In the genomic region with DNA sequence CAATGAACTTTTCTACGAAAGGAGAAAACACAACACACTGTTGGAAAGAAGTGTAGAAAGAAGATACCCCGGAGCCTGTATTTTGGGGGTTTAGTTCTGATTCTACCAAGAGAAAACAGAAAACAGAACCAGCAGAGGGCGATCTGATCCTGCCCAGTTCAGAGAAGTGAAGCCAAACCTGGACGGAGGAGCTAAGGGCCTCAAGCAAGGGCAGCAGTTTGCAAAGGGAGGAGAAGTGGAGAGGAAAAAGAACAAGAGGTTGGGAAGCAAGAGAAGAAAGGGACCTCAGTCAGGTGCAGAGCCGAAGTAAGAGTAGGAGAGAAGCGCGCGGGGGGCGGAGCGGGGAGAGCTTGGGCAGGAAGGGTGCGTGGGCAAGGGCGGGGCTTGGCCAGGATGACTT, we compare ENCODE assay signal across 8 mouse cellular contexts. TPM values are rescaled to one million over a fixed set of nuclear protein-coding genes. Genes with fewer than 3 reads are reported as not detected.
A peak's percentile ranks its signal among the peaks of the same experiment; 100 is the strongest.
DNase-seq lines count a peak whose midpoint lies in the region; ATAC-seq and TF ChIP-seq lines count a peak whose summit lies in the region.

No protein-coding gene starts in this region.

- peak overlapping the region; percentile 61 for H3K4me2 ChIP-seq in heart, embryonic 16.5 days (ENCODE audit: low read depth, low read length)
- H3K4me2 ChIP-seq in midbrain, embryonic 14.5 days (ENCODE audit: low read length) = peak overlapping the region; percentile 10; the same call in 1 of the 2 replicates

- no peak overlapping the region for H3K27ac ChIP-seq in heart, embryonic 16.5 days (ENCODE audit: low read length)
- no peak overlapping the region for H3K27ac ChIP-seq in midbrain, embryonic 14.5 days (replicated peaks; ENCODE audit: low read depth, low read length)

- H3K4me3 ChIP-seq in erythroblast, embryonic 14.5 days (replicated peaks) = peak overlapping the region; percentile 50
- H3K4me3 ChIP-seq in heart, embryonic 16.5 days (ENCODE audit: low read length) = peak overlapping the region; percentile 40
- H3K4me3 ChIP-seq in midbrain, embryonic 14.5 days (replicated peaks; ENCODE audit: low read depth, low read length) = no peak overlapping the region

- peaks cover 2% of the 10 kb centered on the region; the same call in 1 of the 2 replicates for H3K4me1 ChIP-seq in erythroblast, embryonic 14.5 days (ENCODE audit: control insufficient read depth)
- H3K4me1 ChIP-seq in heart, embryonic 16.5 days (ENCODE audit: control insufficient read depth, insufficient read depth, low read length) = no peaks in the 10 kb centered on the region
- H3K4me1 ChIP-seq in midbrain, embryonic 14.5 days (ENCODE audit: control insufficient read depth, insufficient read depth, low read length) = no peaks in the 10 kb centered on the region

- 0 out of 2 replicates have a peak overlapping the region, but pooled peaks have one; percentile 30 for H3K9ac ChIP-seq in heart, embryonic 16.5 days (ENCODE audit: low read length)
- H3K9ac ChIP-seq in midbrain, embryonic 14.5 days (replicated peaks; ENCODE audit: low read length) = no peak overlapping the region

- ATAC-seq in erythroblast, adult 5-6 weeks (replicated peaks; ENCODE audit: low FRiP score, poor library complexity, severe bottlenecking) = no peak
- no peak for ATAC-seq in heart, embryonic 16.5 days (replicated peaks; ENCODE audit: extremely low read depth, insufficient read depth, low FRiP score)
- ATAC-seq in midbrain, embryonic 14.5 days (ENCODE audit: low FRiP score, low TSS enrichment) = no peak

- H3K9me3 ChIP-seq in erythroblast, embryonic 14.5 days (ENCODE audit: control insufficient read depth, low read length) = no peaks in the 10 kb centered on the region
- peaks cover 5% of the 10 kb centered on the region; the same call in 1 of the 2 replicates for H3K9me3 ChIP-seq in heart, embryonic 16.5 days (replicated peaks; ENCODE audit: control insufficient read depth, low read length)
- no peaks in the 10 kb centered on the region for H3K9me3 ChIP-seq in midbrain, embryonic 14.5 days (ENCODE audit: control insufficient read depth, low read length)

- H3K36me3 ChIP-seq in erythroblast, embryonic 14.5 days (ENCODE audit: control insufficient read depth) = no peaks in the 10 kb centered on the region
- no peaks in the 10 kb centered on the region for H3K36me3 ChIP-seq in heart, embryonic 16.5 days (ENCODE audit: control insufficient read depth, insufficient read depth)
- no peaks in the 10 kb centered on the region for H3K36me3 ChIP-seq in midbrain, embryonic 14.5 days (ENCODE audit: control insufficient read depth, insufficient read depth, low read length)

- peak; percentile 40; the same call in 1 of the 2 replicates for TF ChIP-seq CTCF in brain, embryonic 14.5 days (IDR thresholded peaks at IDR 0.05; ENCODE audit: borderline replicate concordance, extremely low read depth, insufficient read depth, insufficient read length)

- TF ChIP-seq POLR2A in brain, embryonic 14.5 days (IDR thresholded peaks at IDR 0.05; ENCODE audit: borderline replicate concordance, extremely low read depth, insufficient read depth, insufficient read length, poor library complexity, severe bottlenecking) = no peak

- WGBS in heart, embryonic 16.5 days = 24% methylated on average over 12 of the region's 12 CpGs
- WGBS in midbrain, embryonic 14.5 days = 31% methylated on average over 12 of the region's 12 CpGs

- DNase-seq in 3134 (ENCODE audit: extremely low read depth, insufficient read length, low spot score) (peak; percentile 13), MN1 (ENCODE audit: low spot score) (no peak)
- DNase-seq in brain, embryonic 14.5 days (ENCODE audit: low read depth) = peak; percentile 35
- DNase-seq in layer of hippocampus, adult 9-11 months = peak; percentile 40
- DNase-seq in midbrain, embryonic 14.5 days = peak; percentile 57

- H3K27me3 ChIP-seq in erythroblast, embryonic 14.5 days (ENCODE audit: control insufficient read depth) = no peaks in the 10 kb centered on the region
- 0 out of 2 replicates have a peak, but pooled peaks cover 2% of the 10 kb centered on the region for H3K27me3 ChIP-seq in heart, embryonic 16.5 days (ENCODE audit: control insufficient read depth, insufficient read depth, low read length)
- H3K27me3 ChIP-seq in midbrain, embryonic 14.5 days (ENCODE audit: control insufficient read depth, insufficient read depth, low read length) = no peaks in the 10 kb centered on the region

RNA-seq across cellular contexts. Expression of gene Kcna6, which starts 51.5 kb away (rescaled TPM):
- not detected in 2 replicates for polyA plus RNA-seq in erythroblast, embryonic 14.5 days (2012)
- total RNA-seq in erythroblast, adult 5-6 weeks (2015; ENCODE audit: low replicate concordance) = not detected in 2 replicates
- not detected in 2 replicates for total RNA-seq in erythroblast, adult 5-6 weeks (2017; ENCODE audit: low replicate concordance)
- 7.9 and 14.8 TPM in 2 replicates for polyA plus RNA-seq in brain, embryonic 14.5 days (2012; rRNA removed)
- 0.98 and 1.3 TPM in 2 replicates for polyA plus RNA-seq in heart, embryonic 16.5 days (2015; fragmentation: Nextera tagmentation; extraction: Ambion mirVana)
- 13.3 and 14.3 TPM in 2 replicates for polyA plus RNA-seq in midbrain, embryonic 14.5 days (2014; fragmentation: Nextera tagmentation; extraction: Ambion mirVana)

RNA-seq across cellular contexts. Expression of gene Ndufa9, which starts 57.0 kb away (rescaled TPM):
- 1.0 and 1.1 TPM in 2 replicates for polyA plus RNA-seq in erythroblast, embryonic 14.5 days (2012)
- total RNA-seq in erythroblast, adult 5-6 weeks (2015; ENCODE audit: low replicate concordance) = 21.7 and 31.3 TPM in 2 replicates
- 27.3 and 28.5 TPM in 2 replicates for total RNA-seq in erythroblast, adult 5-6 weeks (2017; ENCODE audit: low replicate concordance)
- 95.3 and 99.2 TPM in 2 replicates for polyA plus RNA-seq in brain, embryonic 14.5 days (2012; rRNA removed)
- 423 and 433 TPM in 2 replicates for polyA plus RNA-seq in heart, embryonic 16.5 days (2015; fragmentation: Nextera tagmentation; extraction: Ambion mirVana)
- polyA plus RNA-seq in midbrain, embryonic 14.5 days (2014; fragmentation: Nextera tagmentation; extraction: Ambion mirVana) = 170 and 174 TPM in 2 replicates

Comparison
In these comparisons a context has a peak if more than half of its experiments do, and no peak if none do; other contexts are left out.
1. RNA of gene Ndufa9, which starts 57.0 kb away (polyA plus RNA-seq): 423 to 433 TPM in heart, embryonic 16.5 days, 170 to 174 TPM in midbrain, embryonic 14.5 days and 95.3 to 99.2 TPM in brain, embryonic 14.5 days; 1.0 to 1.1 TPM in erythroblast, embryonic 14.5 days; every median in the first group is over 10 times any median in the second.